Mouse (Mus musculus) lung, postnatal 0 days (tissue): ENCODE data around the gene Gm3149.
"Not testable (repeated sequence)": the region's sequence is repeated elsewhere in the genome, so short reads cannot be mapped to it uniquely, and the experiment has no call there.

ENCODE experiments used
- CTCF ChIP-seq: IDR thresholded peaks from 2 replicates; pipeline ENCODE4 v1.5.1; 2016; ENCODE audit warnings: antibody characterized with exemption, mild to moderate bottlenecking
- EP300 ChIP-seq: IDR thresholded peaks from 2 replicates; pipeline ENCODE4 v1.6.1; 2016; ENCODE audit warnings: antibody characterized with exemption, mild to moderate bottlenecking, control low read depth

GRCm38 (mm10) chr14:4334476-4335080, 17.5 kb downstream of the Gm3149 start, which contains the start of gene 2610042L04Rik:
- TF ChIP-seq EP300, CTCF: not testable (repeated sequence)
